Mouse (Mus musculus) ES-Bruce4 (cell line): Measurements from ENCODE around the gene Ibsp.

Source experiments
- CTCF ChIP-seq: IDR thresholded peaks from one replicate; pipeline ENCODE4 v1.8.1; 2011; ENCODE audit warnings: low read depth, low read length
- POLR2A ChIP-seq: IDR thresholded peaks from one replicate; pipeline ENCODE4 v1.8.1; 2011; ENCODE audit warnings: low read length; ENCODE audit not compliant: insufficient read depth

- no peak for TF ChIP-seq CTCF
- TF ChIP-seq POLR2A: no peak
Observed at GRCm38 (mm10) chr5:104332296-104332695, 33.3 kb downstream of the Ibsp start.
